In genomic region chr17:34373055-34373709, GRCm38 (mm10) we compare ENCODE assay signal across 32 mouse cellular contexts. TPM values are rescaled to one million over a fixed set of nuclear protein-coding genes. Genes with fewer than 3 reads are reported as not detected.
DNase-seq lines count a peak whose midpoint lies in the region; ATAC-seq and TF ChIP-seq lines count a peak whose summit lies in the region.
"Had no signal": no experiment of that assay in that cellular context is flagged by ENCODE, and none has a peak within 500 bp of the region (broad histone marks: within the 10 kb centered on the region; RNA-seq: fewer than 3 reads in every experiment).

No protein-coding gene starts in this region.

- H3K9ac ChIP-seq in intestine, embryonic 14.5 days (ENCODE audit: low read length): no peak overlapping the region
- H3K9ac ChIP-seq in intestine, postnatal 0 days (ENCODE audit: low read depth, low read length): no peak overlapping the region
- no peak overlapping the region for H3K9ac ChIP-seq in heart, adult 2 months (ENCODE audit: low read depth, low read length)
- H3K9ac ChIP-seq: forebrain, postnatal 0 days; heart, embryonic 12.5 days; heart, embryonic 15.5 days; hindbrain, embryonic 13.5 days had no signal

- DNase-seq in A20 (ENCODE audit: low read depth, low spot score): peak; percentile 80
- DNase-seq in intestine, embryonic 14.5 days (ENCODE audit: low spot score): no peak
- DNase-seq in splenic B cell, adult 2 months (ENCODE audit: low read depth, low spot score): peak; percentile 51
- DNase-seq in thymus, postnatal 36 days: no peak
- DNase-seq in heart, adult 2 months: no peak
- no peak for DNase-seq in spleen, postnatal 10 days (ENCODE audit: low spot score in 2 of 2)
- DNase-seq: adrenal gland, adult 8-10 months; adrenal gland, postnatal 36 days; cerebellum, adult 18-20 months; cerebellum, adult 9-10 months; cerebellum, postnatal 14 days; forebrain, postnatal 0 days; gastrocnemius, postnatal 25 days; heart, postnatal 10 days; heart, postnatal 36 days had no signal

- no peak overlapping the region for H3K4me2 ChIP-seq in intestine, embryonic 14.5 days (ENCODE audit: low read length)
- H3K4me2 ChIP-seq in intestine, postnatal 0 days (replicated peaks; ENCODE audit: low read depth): peak overlapping the region; percentile 28
- H3K4me2 ChIP-seq: heart, embryonic 12.5 days; heart, embryonic 15.5 days; hindbrain, embryonic 13.5 days had no signal

- TF ChIP-seq CTCF in intestine, postnatal 0 days (IDR thresholded peaks at IDR 0.05; ENCODE audit: low read depth): no peak
- TF ChIP-seq CTCF in heart, adult 2 months (IDR thresholded peaks at IDR 0.05): no peak

- no peaks in the 10 kb centered on the region for H3K9me3 ChIP-seq in intestine, embryonic 14.5 days (ENCODE audit: control insufficient read depth, low read length)
- no peaks in the 10 kb centered on the region for H3K9me3 ChIP-seq in intestine, postnatal 0 days (ENCODE audit: control insufficient read depth)
- H3K9me3 ChIP-seq: forebrain, embryonic 10.5 days; heart, embryonic 12.5 days; heart, embryonic 15.5 days; hindbrain, embryonic 10.5 days; hindbrain, embryonic 13.5 days had no signal

- H3K27ac ChIP-seq in intestine, embryonic 14.5 days (ENCODE audit: low read depth): no peak overlapping the region
- peak overlapping the region; percentile 62; the same call in 1 of the 2 replicates for H3K27ac ChIP-seq in intestine, postnatal 0 days (ENCODE audit: low read depth, low read length)
- H3K27ac ChIP-seq in heart, adult 2 months: no peak overlapping the region
- H3K27ac ChIP-seq: forebrain, embryonic 10.5 days; heart, embryonic 15.5 days; hindbrain, embryonic 10.5 days; hindbrain, embryonic 13.5 days had no signal

- H3K36me3 ChIP-seq in intestine, embryonic 14.5 days (ENCODE audit: control insufficient read depth, insufficient read depth, low read length): no peaks in the 10 kb centered on the region
- H3K36me3 ChIP-seq in intestine, postnatal 0 days (ENCODE audit: control insufficient read depth, insufficient read depth): no peaks in the 10 kb centered on the region
- H3K36me3 ChIP-seq in splenic B cell, adult 2 months (ENCODE audit: control insufficient read depth, insufficient read depth, low read length, poor library complexity, severe bottlenecking): no peaks in the 10 kb centered on the region
- no peaks in the 10 kb centered on the region for H3K36me3 ChIP-seq in heart, adult 2 months (ENCODE audit: control insufficient read depth, insufficient read depth, low read length)
- H3K36me3 ChIP-seq: forebrain, embryonic 10.5 days; heart, embryonic 12.5 days; heart, embryonic 15.5 days; hindbrain, embryonic 10.5 days; hindbrain, embryonic 13.5 days had no signal

- H3K79me2 ChIP-seq in heart, adult 2 months (replicated peaks; ENCODE audit: control insufficient read depth, insufficient read depth, low read length): no peaks in the 10 kb centered on the region

- no peak for TF ChIP-seq EP300 in heart, adult 2 months (IDR thresholded peaks at IDR 0.05; ENCODE audit: insufficient read depth, low read depth, low read length)

- 61% methylated on average over 6 of the region's 6 CpGs for WGBS in intestine, embryonic 14.5 days
- 41% methylated on average over 6 of the region's 6 CpGs for WGBS in intestine, postnatal 0 days
- WGBS in heart, adult 2 months: 78% methylated on average over 6 of the region's 6 CpGs

- no peak for TF ChIP-seq POLR2A in heart, adult 2 months (IDR thresholded peaks at IDR 0.05; ENCODE audit: insufficient read depth, low read depth, low read length)

- peak; percentile 79 for ATAC-seq in intestine, embryonic 14.5 days (replicated peaks; ENCODE audit: low FRiP score, low TSS enrichment, low read depth)
- ATAC-seq in intestine, postnatal 0 days: peak; percentile 44
- ATAC-seq: activated CD4-positive, CD25-positive, alpha-beta regulatory T cell, adult 4 months; CD4-positive, CD25-positive, alpha-beta regulatory T cell, adult 4 months; forebrain, embryonic 14.5 days; forebrain, postnatal 0 days; hindbrain, embryonic 16.5 days had no signal

- intact Hi-C loops in heart, adult 2 months (cut with DNase I): no loop called here

- no peaks in the 10 kb centered on the region for H3K4me1 ChIP-seq in intestine, embryonic 14.5 days (replicated peaks; ENCODE audit: control insufficient read depth, insufficient read depth, low read length)
- H3K4me1 ChIP-seq in intestine, postnatal 0 days (replicated peaks; ENCODE audit: control insufficient read depth, insufficient read depth, low read length): 0 out of 2 replicates have a peak, but pooled peaks cover 10% of the 10 kb centered on the region
- H3K4me1 ChIP-seq in heart, adult 2 months (ENCODE audit: control insufficient read depth, insufficient read depth, low read length): no peaks in the 10 kb centered on the region
- H3K4me1 ChIP-seq: forebrain, embryonic 10.5 days; heart, embryonic 12.5 days; heart, embryonic 15.5 days; hindbrain, embryonic 10.5 days; hindbrain, embryonic 13.5 days had no signal

- H3K27me3 ChIP-seq in intestine, embryonic 14.5 days (replicated peaks; ENCODE audit: control insufficient read depth, insufficient read depth, low read length): no peaks in the 10 kb centered on the region
- H3K27me3 ChIP-seq in intestine, postnatal 0 days (replicated peaks; ENCODE audit: control insufficient read depth, insufficient read depth, low read length): no peaks in the 10 kb centered on the region
- H3K27me3 ChIP-seq in splenic B cell, adult 2 months (ENCODE audit: control insufficient read depth, insufficient read depth, low read length, poor library complexity, severe bottlenecking): no peaks in the 10 kb centered on the region
- no peaks in the 10 kb centered on the region for H3K27me3 ChIP-seq in heart, adult 2 months (ENCODE audit: control insufficient read depth, insufficient read depth, low read length)
- H3K27me3 ChIP-seq: hindbrain, embryonic 13.5 days had no signal

- H3K4me3 ChIP-seq in intestine, embryonic 14.5 days (ENCODE audit: low read depth, low read length): no peak overlapping the region
- H3K4me3 ChIP-seq in intestine, postnatal 0 days (ENCODE audit: low read depth, low read length): no peak overlapping the region
- no peak overlapping the region for H3K4me3 ChIP-seq in heart, adult 2 months
- H3K4me3 ChIP-seq: forebrain, embryonic 10.5 days; heart, embryonic 12.5 days; heart, embryonic 15.5 days; hindbrain, embryonic 10.5 days; hindbrain, embryonic 13.5 days had no signal

RNA-seq across cellular contexts. Expression of gene Btnl1, which starts 3.8 kb away (rescaled TPM):
- 0.59 and 1.3 TPM in 2 replicates for polyA plus RNA-seq in intestine, embryonic 14.5 days (2014; fragmentation: Nextera tagmentation; extraction: Ambion mirVana)
- 114 and 119 TPM in 2 replicates for polyA plus RNA-seq in intestine, postnatal 0 days (2015; fragmentation: Nextera tagmentation; extraction: Ambion mirVana)
- total RNA-seq in heart, adult 2 months (2021): not detected
- polyA plus RNA-seq in heart, adult 2 months (2012; rRNA removed): not detected in 2 replicates
- total RNA-seq: adrenal gland, adult 8-10 months; adrenal gland, postnatal 36 days; ES-E14; forebrain, postnatal 0 days; gastrocnemius, adult 8-10 months; gastrocnemius, postnatal 25 days; heart, adult 8-10 months; heart, postnatal 10 days; heart, postnatal 36 days had no signal
- polyA plus RNA-seq: activated CD4-positive, CD25-positive, alpha-beta regulatory T cell, adult 4 months; C2C12; CD4-positive, CD25-positive, alpha-beta regulatory T cell, adult 4 months; embryonic facial prominence, embryonic 11.5 days; embryonic facial prominence, embryonic 14.5 days; forebrain, embryonic 10.5 days; forebrain, embryonic 14.5 days; forebrain, postnatal 0 days; frontal cortex, adult 2 months; heart, embryonic 12.5 days; heart, embryonic 15.5 days; hindbrain, embryonic 10.5 days; hindbrain, embryonic 13.5 days; hindbrain, embryonic 16.5 days had no signal

RNA-seq across cellular contexts. Expression of gene Btnl2, which starts 18.6 kb away (rescaled TPM):
- 0.60 and 0.81 TPM in 2 replicates for polyA plus RNA-seq in intestine, embryonic 14.5 days (2014; fragmentation: Nextera tagmentation; extraction: Ambion mirVana)
- polyA plus RNA-seq in intestine, postnatal 0 days (2015; fragmentation: Nextera tagmentation; extraction: Ambion mirVana): 43.0 and 43.4 TPM in 2 replicates
- total RNA-seq in heart, adult 2 months (2021): under 1 TPM; 0.41 to 0.44 TPM
- polyA plus RNA-seq in heart, adult 2 months (2012; rRNA removed): 0.26 and 0.31 TPM in 2 replicates
- total RNA-seq: ES-E14; forebrain, postnatal 0 days had no signal
- polyA plus RNA-seq: C2C12; embryonic facial prominence, embryonic 14.5 days; forebrain, embryonic 10.5 days; forebrain, embryonic 14.5 days; forebrain, postnatal 0 days; frontal cortex, adult 2 months; heart, embryonic 15.5 days; hindbrain, embryonic 10.5 days; hindbrain, embryonic 13.5 days; hindbrain, embryonic 16.5 days had no signal

RNA-seq across cellular contexts. Expression of gene BC051142, which starts 25.4 kb away (rescaled TPM):
- 0.51 and 0.91 TPM in 2 replicates for polyA plus RNA-seq in intestine, embryonic 14.5 days (2014; fragmentation: Nextera tagmentation; extraction: Ambion mirVana)
- polyA plus RNA-seq in intestine, postnatal 0 days (2015; fragmentation: Nextera tagmentation; extraction: Ambion mirVana): 1.6 and 1.7 TPM in 2 replicates
- total RNA-seq in heart, adult 2 months (2021): not detected
- polyA plus RNA-seq in heart, adult 2 months (2012; rRNA removed): 0.94 and 1.1 TPM in 2 replicates
- total RNA-seq: ES-E14; gastrocnemius, adult 8-10 months; gastrocnemius, postnatal 25 days; heart, postnatal 10 days; heart, postnatal 36 days had no signal
- polyA plus RNA-seq: C2C12; heart, embryonic 12.5 days; heart, embryonic 15.5 days had no signal

RNA-seq across cellular contexts. Expression of gene H2-Eb2, which starts 47.7 kb away (rescaled TPM):
- polyA plus RNA-seq in intestine, embryonic 14.5 days (2014; fragmentation: Nextera tagmentation; extraction: Ambion mirVana): not detected in 2 replicates
- polyA plus RNA-seq in intestine, postnatal 0 days (2015; fragmentation: Nextera tagmentation; extraction: Ambion mirVana): not detected in 2 replicates
- total RNA-seq in heart, adult 2 months (2021): not detected
- polyA plus RNA-seq in heart, adult 2 months (2012; rRNA removed): 0.09 and 0.33 TPM in 2 replicates
- total RNA-seq: adrenal gland, adult 8-10 months; adrenal gland, postnatal 36 days; ES-E14; forebrain, postnatal 0 days; gastrocnemius, adult 8-10 months; gastrocnemius, postnatal 25 days; heart, adult 8-10 months; heart, postnatal 10 days; heart, postnatal 36 days had no signal
- polyA plus RNA-seq: C2C12; embryonic facial prominence, embryonic 11.5 days; embryonic facial prominence, embryonic 14.5 days; forebrain, embryonic 10.5 days; forebrain, embryonic 14.5 days; frontal cortex, adult 2 months; heart, embryonic 12.5 days; heart, embryonic 15.5 days; hindbrain, embryonic 10.5 days had no signal

Comparison
In these comparisons a context has a peak if more than half of its experiments do, and no peak if none do; other contexts are left out.
1. RNA of gene Btnl1, which starts 3.8 kb away (polyA plus RNA-seq): 114 to 119 TPM in intestine, postnatal 0 days; 0.59 to 1.3 TPM in intestine, embryonic 14.5 days and not detected in heart, adult 2 months; every median in the first group is over 10 times any median in the second.
2. RNA of gene Btnl2, which starts 18.6 kb away (polyA plus RNA-seq): 43.0 to 43.4 TPM in intestine, postnatal 0 days; 0.60 to 0.81 TPM in intestine, embryonic 14.5 days and 0.26 to 0.31 TPM in heart, adult 2 months; every median in the first group is over 10 times any median in the second.
3. DNase-seq: peak in A20 (single experiment) and splenic B cell, adult 2 months (single experiment); none in intestine, embryonic 14.5 days (single experiment), thymus, postnatal 36 days (0 of 2), heart, adult 2 months (0 of 2) and spleen, postnatal 10 days (0 of 2).